Mouse (Mus musculus) heart, embryonic 11.5 days (tissue): ENCODE results near the gene Maml2. TPM values are rescaled to one million over a fixed set of nuclear protein-coding genes. Genes with fewer than 3 reads are reported as not detected.

Experiments
- microRNA-seq: library from miRNA; unstranded; fragments of <30 nt; microRNA quantifications from one replicate; pipeline ENCODE4, GENCODE M21; 2016; ENCODE audit warnings: borderline number of aligned reads
- polyA plus RNA-seq: library from polyadenylated mRNA; unstranded; fragments of >200 nt; fragmentation: Nextera tagmentation; extraction: Ambion mirVana; gene quantifications from 2 replicates; pipeline ENCODE4 v1.2.1, GENCODE M21; 2014

Gene Maml2
- polyA plus RNA-seq, 1 experiment from 2014 or later, result 9.1 TPM

Small RNA genes within 50 kb of the gene (microRNA-seq; reads per million reads assigned to microRNA genes)
- not detected for gene Gm22643

Other genes starting within 250 kb of the Maml2 start
- gene Jrkl, start 52.1 kb upstream of the Maml2 start, polyA plus RNA-seq, result 6.7 and 7.1 TPM in 2 replicates
- gene Ccdc82, start 51.0 kb upstream of the Maml2 start, polyA plus RNA-seq, result 7.8 and 8.0 TPM in 2 replicates
- not detected in 2 replicates for gene Gm17571, start 148.8 kb downstream of the Maml2 start, polyA plus RNA-seq